Mouse (Mus musculus): Measurements from ENCODE around the gene Tnnt2. TPM values are rescaled to one million over a fixed set of nuclear protein-coding genes. Genes with fewer than 3 reads are reported as not detected.

Gene Tnnt2
- polyA plus RNA-seq, 1 experiment = 2.8 TPM

- no peak for TF ChIP-seq POLR2A (IDR thresholded peaks at IDR 0.05; ENCODE audit: borderline replicate concordance, insufficient read depth, low read length)
- TF ChIP-seq CTCF (IDR thresholded peaks at IDR 0.05; ENCODE audit: borderline replicate concordance, insufficient read depth, low read depth, low read length) = no peak
- DNase-seq = no peak
- Histone ChIP-seq H3K27me3 (ENCODE audit: control insufficient read depth, insufficient read depth, low read length) (no peaks in the 10 kb centered on the region), H3K4me1 (ENCODE audit: control insufficient read depth, insufficient read depth, low read length) (no peaks in the 10 kb centered on the region), H3K27ac (ENCODE audit: insufficient read depth, low read length) (no peak overlapping the region), H3K4me3 (replicated peaks; ENCODE audit: insufficient read depth, low read depth, low read length) (no peak overlapping the region)
- 70% methylated on average over 4 of the region's 4 CpGs for WGBS
Measured at GRCm38 (mm10) chr1:135895367-135895766, 59.2 kb downstream of the Tnnt2 start.

- WGBS = 88% methylated on average over 6 of the region's 6 CpGs
- Histone ChIP-seq H3K4me1 (ENCODE audit: control insufficient read depth, insufficient read depth, low read length) (no peaks in the 10 kb centered on the region), H3K4me3 (replicated peaks; ENCODE audit: insufficient read depth, low read depth, low read length) (no peak overlapping the region), H3K27ac (ENCODE audit: insufficient read depth, low read length) (no peak overlapping the region), H3K27me3 (ENCODE audit: control insufficient read depth, insufficient read depth, low read length) (no peaks in the 10 kb centered on the region)
- DNase-seq = no peak
- no peak for TF ChIP-seq CTCF (IDR thresholded peaks at IDR 0.05; ENCODE audit: borderline replicate concordance, insufficient read depth, low read depth, low read length)
- no peak for TF ChIP-seq POLR2A (IDR thresholded peaks at IDR 0.05; ENCODE audit: borderline replicate concordance, insufficient read depth, low read length)
Measured at GRCm38 (mm10) chr1:135899295-135899694, 63.1 kb downstream of the Tnnt2 start.

GRCm38 (mm10) chr1:135899991-135900515, 63.9 kb downstream of the Tnnt2 start:
- Histone ChIP-seq H3K27ac (ENCODE audit: insufficient read depth, low read length) (no peak overlapping the region), H3K4me1 (ENCODE audit: control insufficient read depth, insufficient read depth, low read length) (no peaks in the 10 kb centered on the region), H3K27me3 (ENCODE audit: control insufficient read depth, insufficient read depth, low read length) (no peaks in the 10 kb centered on the region), H3K4me3 (replicated peaks; ENCODE audit: insufficient read depth, low read depth, low read length) (no peak overlapping the region)
- DNase-seq = no peak
- WGBS = 76% methylated on average over 7 of the region's 7 CpGs
- TF ChIP-seq POLR2A (IDR thresholded peaks at IDR 0.05; ENCODE audit: borderline replicate concordance, insufficient read depth, low read length) = no peak
- no peak for TF ChIP-seq CTCF (IDR thresholded peaks at IDR 0.05; ENCODE audit: borderline replicate concordance, insufficient read depth, low read depth, low read length)

Other genes with a start within 250 kb of the Tnnt2 start
- 24.7 and 26.8 TPM in 2 replicates for gene Nav1, start 229.1 kb upstream of the Tnnt2 start, polyA plus RNA-seq (2012; rRNA removed)
- gene Csrp1, start 116.3 kb upstream of the Tnnt2 start, polyA plus RNA-seq (2012; rRNA removed) = 364 and 434 TPM in 2 replicates
- gene Phlda3, start 70.2 kb upstream of the Tnnt2 start, polyA plus RNA-seq (2012; rRNA removed) = 72.7 and 93.0 TPM in 2 replicates
- 22.1 and 25.9 TPM in 2 replicates for gene Tnni1, start 56.9 kb upstream of the Tnnt2 start, polyA plus RNA-seq (2012; rRNA removed)
- 0.76 and 1.2 TPM in 2 replicates for gene Lad1, start 17.8 kb upstream of the Tnnt2 start, polyA plus RNA-seq (2012; rRNA removed)
- 0.07 and 0.08 TPM in 2 replicates for gene Pkp1, start 82.9 kb downstream of the Tnnt2 start, polyA plus RNA-seq (2012; rRNA removed)
- gene Igfn1, start 170.0 kb downstream of the Tnnt2 start, polyA plus RNA-seq (2012; rRNA removed) = 0.33 and 0.65 TPM in 2 replicates
- gene Tmem9, start 171.8 kb downstream of the Tnnt2 start, polyA plus RNA-seq (2012; rRNA removed) = 141 and 143 TPM in 2 replicates
- not detected in 2 replicates for gene Ascl5, start 214.4 kb downstream of the Tnnt2 start, polyA plus RNA-seq (2012; rRNA removed)
- gene Cacna1s, start 216.4 kb downstream of the Tnnt2 start, polyA plus RNA-seq (2012; rRNA removed) = 1.2 and 1.3 TPM in 2 replicates

Measured in cerebellum, adult 2 months (tissue).